Mouse (Mus musculus) kidney, adult 2 months (tissue): ENCODE results near the gene Rnf43.

Source experiments
- CTCF ChIP-seq: fragments of 200-500 bp; conservative IDR thresholded peaks from 2 replicates; pipeline ENCODE4 v1.5.1; 2011; ENCODE audit warnings: low read depth, mild to moderate bottlenecking, control low read depth, low read length, moderate library complexity, mixed read lengths; ENCODE audit not compliant: insufficient read depth, insufficient read length
- POLR2A ChIP-seq: fragments of 200-500 bp; IDR thresholded peaks from one replicate; pipeline ENCODE4 v1.6.1; 2011; ENCODE audit warnings: low read depth, low read length, control low read depth

- TF ChIP-seq CTCF (no peak), POLR2A (no peak)
Observed at GRCm38 (mm10) chr11:87680786-87681185, 18.3 kb downstream of the Rnf43 start.
